Mouse (Mus musculus) stomach, embryonic 14.5 days (tissue): ENCODE measurements around the gene Mnx1. TPM values are rescaled to one million over a fixed set of nuclear protein-coding genes. Genes with fewer than 3 reads are reported as not detected.
"Not testable (repeated sequence)": the region's sequence is repeated elsewhere in the genome, so short reads cannot be mapped to it uniquely, and the experiment has no call there.

ENCODE experiments used
- ATAC-seq: fragments of 200-750 bp; cut with Nextera tagmentation; 2 replicates; pipeline ENCODE4 v1.8.0; 2017; ENCODE audit warnings: low read depth, moderate TSS enrichment; ENCODE audit not compliant: insufficient number of reproducible peaks, insufficient read depth, low FRiP score
- H3K27ac ChIP-seq: fragments of 300-500 bp; sonication (generic); 2 replicates; pipeline ENCODE4 v1.5.1; 2014; ENCODE audit warnings: mild to moderate bottlenecking, low read length, moderate library complexity, mixed read lengths
- H3K27me3 ChIP-seq: fragments of 300-500 bp; sonication (generic); 2 replicates; pipeline ENCODE4 v1.6.1; 2014; ENCODE audit warnings: low read length, control low read depth, mixed read lengths; ENCODE audit not compliant: control insufficient read depth, insufficient read depth
- H3K36me3 ChIP-seq: fragments of 300-500 bp; sonication (generic); 2 replicates; pipeline ENCODE4 v1.6.1; 2014; ENCODE audit warnings: mild to moderate bottlenecking, control low read depth, low read length, moderate library complexity, mixed read lengths; ENCODE audit not compliant: control insufficient read depth, insufficient read depth
- H3K4me1 ChIP-seq: fragments of 300-500 bp; sonication (generic); 2 replicates; pipeline ENCODE4 v1.6.1; 2014; ENCODE audit warnings: low read length, control low read depth, mixed read lengths; ENCODE audit not compliant: control insufficient read depth, insufficient read depth
- H3K4me2 ChIP-seq: fragments of 300-500 bp; sonication (generic); replicated peaks from 2 replicates; pipeline ENCODE4 v1.6.1; 2014; ENCODE audit warnings: low read depth, low read length, control low read depth
- H3K4me3 ChIP-seq: fragments of 300-500 bp; sonication (generic); 2 replicates; pipeline ENCODE4 v1.5.1; 2014; ENCODE audit warnings: low read depth, low read length, control low read depth
- H3K9ac ChIP-seq: fragments of 300-500 bp; sonication (generic); replicated peaks from 2 replicates; pipeline ENCODE4 v1.6.1; 2014; ENCODE audit warnings: low read depth, mild to moderate bottlenecking, control low read depth, low read length, moderate library complexity, mixed read lengths
- H3K9me3 ChIP-seq: fragments of 300-500 bp; sonication (generic); 2 replicates; pipeline ENCODE4 v1.6.1; 2016; ENCODE audit warnings: low read depth, low read length, control low read depth; ENCODE audit not compliant: control insufficient read depth
- WGBS: fragments of 180-500 bp; shearing (Covaris S2); extraction: QIAGEN DNeasy Blood & Tissue Kit; methylation state at CpG from one replicate; pipeline ENCODE4 v1.1.7; 2014; 5-methylcytosine and 5-hydroxymethylcytosine counted together
- polyA plus RNA-seq: library from polyadenylated mRNA; unstranded; fragments of >200 nt; fragmentation: Nextera tagmentation; extraction: Ambion mirVana; gene quantifications from 2 replicates; pipeline ENCODE4 v1.2.1, GENCODE M21; 2014

The Mnx1 gene
- polyA plus RNA-seq, 1 experiment from 2014 or later, result 3.0 TPM

DNA sequence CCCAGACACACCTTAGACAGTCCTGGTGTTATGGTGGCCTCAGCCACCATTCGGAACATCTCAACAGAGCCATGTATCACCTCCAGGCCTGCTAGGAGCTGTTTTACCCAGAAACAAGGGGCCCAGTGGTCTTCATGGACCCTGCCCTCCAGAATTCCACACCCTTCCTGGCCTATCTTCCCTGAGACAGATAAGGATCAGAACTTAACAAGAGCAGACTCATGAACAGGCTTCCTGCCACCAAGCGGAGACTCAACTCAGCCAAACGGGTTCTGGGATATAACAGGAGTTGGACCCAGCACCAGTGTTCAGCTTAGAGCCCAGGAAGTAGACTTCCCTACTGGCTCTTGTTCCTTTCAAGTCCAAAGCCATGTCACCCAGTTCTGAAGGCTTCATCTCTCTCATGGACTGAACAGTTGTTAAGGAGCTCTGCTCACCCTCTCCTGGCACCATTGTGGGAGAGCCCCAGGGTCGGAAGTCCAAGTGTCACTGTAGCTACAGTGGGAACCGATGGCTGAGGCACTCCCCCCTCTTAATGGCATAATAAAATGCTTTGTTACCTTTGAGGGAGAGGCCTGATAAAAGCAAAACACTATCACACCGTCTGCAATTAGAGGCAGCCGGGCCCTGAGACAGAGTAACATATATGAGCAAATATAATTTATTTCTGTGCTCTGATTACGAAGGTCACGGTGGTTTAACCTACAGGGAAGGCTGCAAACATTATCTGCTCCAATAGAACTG, 15.2 kb downstream of the Mnx1 start:
- peaks cover 5% of the 10 kb centered on the region; the same call in 1 of the 2 replicates for H3K36me3 ChIP-seq
- no peak overlapping the region for H3K4me3 ChIP-seq
- 64% methylated on average over 9 of the region's 9 CpGs for WGBS
- H3K4me1 ChIP-seq, result no peaks in the 10 kb centered on the region
- peaks cover 8% of the 10 kb centered on the region; the same call in 1 of the 2 replicates for H3K27me3 ChIP-seq
- 0 out of 2 replicates have a peak, but pooled peaks have one; percentile 20 for ATAC-seq
- H3K9me3 ChIP-seq, result no peaks in the 10 kb centered on the region
- H3K9ac ChIP-seq, result no peak overlapping the region
- H3K27ac ChIP-seq, result no peak overlapping the region; the same call in 1 of the 2 replicates
- H3K4me2 ChIP-seq, result no peak overlapping the region

DNA sequence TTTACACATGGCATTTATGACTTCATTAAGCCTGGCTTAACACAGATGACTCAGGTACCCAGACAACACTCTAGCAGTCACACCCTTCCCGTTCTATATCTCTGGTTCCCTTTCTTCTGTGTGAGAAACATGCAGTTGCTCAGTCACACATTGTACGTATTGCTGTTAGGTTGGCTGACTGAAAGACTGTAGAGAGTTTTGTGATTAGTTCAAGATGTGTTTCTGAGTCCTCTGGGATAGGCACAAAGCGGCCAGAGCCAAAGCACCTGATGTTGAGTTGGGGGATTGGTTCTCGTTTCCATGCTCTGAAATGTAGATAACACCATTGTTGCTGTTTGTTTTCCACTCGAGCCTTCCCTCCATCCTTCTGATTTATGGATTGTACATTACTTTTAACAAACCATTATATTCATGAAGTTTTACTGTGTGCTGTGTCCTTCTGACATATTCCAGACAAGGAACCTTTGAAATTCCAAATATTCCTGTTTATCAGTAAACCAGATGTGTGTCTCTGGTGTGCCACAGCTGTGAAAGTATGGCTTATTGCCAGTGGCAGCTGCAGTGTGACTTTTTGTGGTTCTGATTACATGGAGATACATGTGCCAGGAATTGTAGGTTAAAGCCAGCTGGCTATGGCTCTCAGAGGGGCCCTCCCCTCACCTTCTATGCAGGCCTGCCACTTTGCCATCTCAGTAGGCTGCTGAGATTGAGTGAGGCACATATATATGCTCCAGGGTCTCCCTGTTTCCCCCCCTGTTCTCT, 21.2 kb downstream of the Mnx1 start:
- no peaks in the 10 kb centered on the region for H3K9me3 ChIP-seq
- H3K9ac ChIP-seq, result no peak overlapping the region
- WGBS, result 67% methylated on average over 5 of the region's 5 CpGs
- H3K4me2 ChIP-seq, result no peak overlapping the region
- no peak for ATAC-seq
- H3K4me1 ChIP-seq, result no peaks in the 10 kb centered on the region
- no peak overlapping the region for H3K4me3 ChIP-seq
- peaks cover 17% of the 10 kb centered on the region for H3K36me3 ChIP-seq
- H3K27me3 ChIP-seq, result no peaks in the 10 kb centered on the region
- no peak overlapping the region for H3K27ac ChIP-seq

DNA sequence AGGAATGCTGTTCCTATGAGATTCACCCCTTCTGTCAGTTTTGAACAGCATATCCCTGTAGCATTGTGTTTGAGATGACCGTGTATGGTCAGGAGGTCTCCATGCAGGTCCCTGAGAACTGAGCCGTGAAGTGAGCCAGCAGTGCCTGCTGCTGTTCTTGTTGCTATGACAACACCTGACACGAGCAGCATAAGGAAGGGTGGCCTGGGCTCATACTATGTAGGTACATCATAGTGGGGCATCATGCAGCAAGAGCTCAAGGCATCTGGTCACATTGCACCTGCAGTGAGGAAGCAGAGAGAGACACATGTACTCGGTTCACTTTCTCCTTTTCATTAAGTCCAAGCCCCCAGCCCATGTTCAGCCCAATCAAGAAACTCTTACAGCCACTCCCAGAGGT, 25.9 kb downstream of the Mnx1 start:
- 72% methylated on average over 4 of the region's 4 CpGs for WGBS
- Histone ChIP-seq H3K27me3 (no peaks in the 10 kb centered on the region), H3K4me3 (no peak overlapping the region), H3K4me2 (no peak overlapping the region), H3K27ac (no peak overlapping the region), H3K36me3 (peaks cover 38% of the 10 kb centered on the region), H3K9me3 (no peaks in the 10 kb centered on the region), H3K4me1 (no peaks in the 10 kb centered on the region), H3K9ac (no peak overlapping the region)
- no peak for ATAC-seq

GRCm38 (mm10) chr5:29445275-29445674, 33.0 kb downstream of the Mnx1 start:
- no peak for ATAC-seq
- H3K36me3 ChIP-seq, result peaks cover 79% of the 10 kb centered on the region
- H3K4me3 ChIP-seq, result no peak overlapping the region
- H3K27me3 ChIP-seq, result no peaks in the 10 kb centered on the region
- WGBS, result 96% methylated on average over 2 of the region's 2 CpGs
- H3K9ac ChIP-seq, result no peak overlapping the region
- H3K27ac ChIP-seq, result no peak overlapping the region
- no peaks in the 10 kb centered on the region for H3K4me1 ChIP-seq
- H3K4me2 ChIP-seq, result no peak overlapping the region
- no peaks in the 10 kb centered on the region for H3K9me3 ChIP-seq

DNA sequence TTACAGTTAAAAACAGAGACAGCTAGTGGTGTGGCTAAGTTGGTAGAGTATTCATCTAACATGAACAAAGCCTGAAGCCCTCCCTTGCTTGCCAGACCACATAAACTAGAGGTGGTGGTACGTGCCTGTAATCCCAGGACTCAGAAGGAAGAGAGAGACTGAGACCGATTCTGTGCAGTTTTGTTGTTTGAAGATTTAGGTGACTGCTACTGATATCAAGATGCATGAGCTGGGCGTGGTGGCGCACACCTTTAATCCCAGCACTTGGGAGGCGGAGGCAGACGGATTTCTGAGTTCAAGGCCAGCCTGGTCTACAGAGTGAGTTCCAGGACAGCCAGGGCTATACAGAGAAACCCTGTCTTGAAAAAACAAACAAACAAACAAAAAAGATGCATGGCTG, 41.5 kb downstream of the Mnx1 start:
- H3K4me2 ChIP-seq, H3K4me3 ChIP-seq, H3K9ac ChIP-seq, H3K27me3 ChIP-seq, ATAC-seq, H3K9me3 ChIP-seq, H3K27ac ChIP-seq: not testable (repeated sequence)
- Histone ChIP-seq H3K4me1 (peaks cover 17% of the 10 kb centered on the region), H3K36me3 (peaks cover 42% of the 10 kb centered on the region)
- WGBS, result 90% methylated on average over 6 of the region's 6 CpGs

DNA sequence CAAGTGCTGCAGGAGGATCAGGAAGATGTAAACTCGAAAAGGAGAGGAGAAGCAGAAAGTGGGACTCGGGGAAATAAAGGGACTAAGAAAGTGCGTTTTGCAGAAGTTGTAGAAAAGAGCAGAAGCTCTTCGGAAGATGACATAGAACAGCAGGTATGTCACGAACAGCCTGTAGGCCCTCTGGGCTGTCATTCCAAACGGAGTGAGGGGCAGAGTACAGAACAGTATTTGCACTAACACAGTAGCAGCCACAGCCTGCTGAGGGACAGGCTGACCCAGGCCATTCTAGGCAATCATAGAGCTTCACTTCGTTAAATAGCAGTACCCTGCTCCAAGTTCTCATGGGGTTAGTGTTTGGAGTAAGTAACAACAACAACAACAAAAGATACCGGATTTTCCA, 42.8 kb downstream of the Mnx1 start:
- H3K27ac ChIP-seq, result no peak overlapping the region
- H3K4me3 ChIP-seq, result peak overlapping the region; percentile 92
- H3K27me3 ChIP-seq, result no peaks in the 10 kb centered on the region
- peaks cover 17% of the 10 kb centered on the region for H3K4me1 ChIP-seq
- H3K9ac ChIP-seq, result peak overlapping the region; percentile 85
- H3K36me3 ChIP-seq, result peaks cover 30% of the 10 kb centered on the region
- no peak for ATAC-seq
- WGBS, result 41% methylated on average over 8 of the region's 8 CpGs
- no peaks in the 10 kb centered on the region for H3K9me3 ChIP-seq
- H3K4me2 ChIP-seq, result peak overlapping the region; percentile 91

DNA sequence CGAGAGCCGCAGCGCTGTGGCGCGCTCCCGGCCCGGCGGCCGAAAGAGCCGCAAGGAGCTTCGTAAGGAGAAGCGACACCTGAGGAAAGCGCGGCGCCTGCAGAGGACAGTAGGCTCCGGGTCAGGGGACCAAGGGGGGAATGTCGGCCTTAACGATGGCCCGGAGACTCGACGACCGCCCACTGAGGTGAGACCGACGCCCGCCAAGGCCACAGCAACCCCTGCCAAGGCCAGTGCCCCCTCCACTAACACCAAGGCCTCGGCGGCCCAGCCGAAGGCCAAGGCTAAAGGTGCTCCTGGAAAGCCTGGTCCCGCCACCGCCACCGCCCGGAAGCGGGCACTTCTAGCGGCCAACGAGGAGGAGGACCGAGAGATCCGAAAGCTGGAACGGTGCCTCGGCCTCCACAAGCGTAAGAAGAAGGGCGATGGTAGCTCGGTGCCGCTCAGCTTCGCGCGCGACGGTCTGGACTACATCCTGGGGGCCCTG, 43.4 kb downstream of the Mnx1 start:
- under 1% methylated on average over 48 of the region's 48 CpGs for WGBS

GRCm38 (mm10) chr5:29434228-29434871, 43.9 kb downstream of the Mnx1 start, which contains the start of gene Nom1:
Gene Nom1 (plus strand): TSS chr5:29434664.
- WGBS, result 5% methylated on average over 29 of the region's 29 CpGs
- Histone ChIP-seq H3K4me3 (peak within 1 kb of the TSS; percentile 92), H3K4me1 (peaks cover 17% of the 10 kb centered on the region), H3K36me3 (peaks cover 22% of the 10 kb centered on the region; the same call in 1 of the 2 replicates), H3K9ac (peak within 1 kb of the TSS; percentile 85), H3K27me3 (no peaks in the 10 kb centered on the region), H3K9me3 (no peaks in the 10 kb centered on the region), H3K27ac (peak within 1 kb of the TSS; percentile 59; the same call in 1 of the 2 replicates), H3K4me2 (peak within 1 kb of the TSS; percentile 91)
- ATAC-seq, result peak; percentile 91; the same call in 1 of the 2 replicates

More for the DNA sequence above, 43.4 kb downstream of the Mnx1 start:
- no peaks in the 10 kb centered on the region for H3K9me3 ChIP-seq
- peak overlapping the region; percentile 85 for H3K9ac ChIP-seq
- peaks cover 27% of the 10 kb centered on the region; the same call in 1 of the 2 replicates for H3K36me3 ChIP-seq
- H3K27me3 ChIP-seq, result no peaks in the 10 kb centered on the region
- peak overlapping the region; percentile 91 for H3K4me2 ChIP-seq
- peak overlapping the region; percentile 59; the same call in 1 of the 2 replicates for H3K27ac ChIP-seq
- ATAC-seq, result peak; percentile 35; the same call in 1 of the 2 replicates
- H3K4me3 ChIP-seq, result peak overlapping the region; percentile 92
- peaks cover 17% of the 10 kb centered on the region for H3K4me1 ChIP-seq
